ENCODE assay signal across 7 mouse cellular contexts in the genomic region with DNA sequence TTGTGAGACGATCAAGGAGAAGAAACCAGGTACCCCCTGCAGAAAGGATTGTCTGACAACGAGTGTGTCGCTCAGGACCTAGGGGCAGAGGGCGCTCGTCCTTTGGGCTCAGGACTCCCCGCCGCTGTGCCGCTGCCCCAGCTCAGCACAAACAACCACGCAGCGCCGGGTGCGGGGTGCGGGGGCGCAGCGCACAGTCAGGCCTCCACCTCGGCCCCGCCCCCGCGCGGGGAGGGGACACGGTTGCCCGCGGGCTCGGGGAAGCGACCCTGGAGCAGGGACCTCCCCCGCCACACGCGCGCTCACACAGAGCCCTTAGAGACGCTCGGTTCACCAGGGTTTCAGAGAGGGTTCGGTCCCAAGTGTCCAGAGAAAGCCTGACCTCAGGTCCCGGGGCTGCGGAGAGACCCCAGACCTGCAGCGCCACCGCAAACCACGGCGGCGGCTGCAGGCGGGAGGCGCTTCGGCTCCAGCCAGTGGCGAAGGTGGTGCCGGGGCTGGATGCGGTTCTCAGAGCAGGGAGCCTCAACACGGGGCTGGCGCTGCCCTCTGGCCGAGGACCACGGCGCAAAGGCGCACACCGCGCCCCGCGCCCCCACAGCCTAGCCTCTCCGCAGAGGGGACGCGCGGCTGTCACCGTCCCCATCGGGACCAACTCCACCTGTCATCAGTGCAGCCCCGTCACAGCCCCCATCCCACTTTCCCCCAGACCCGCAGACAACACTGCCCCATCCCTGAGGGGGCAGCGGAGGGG. TPM values are rescaled to one million over a fixed set of nuclear protein-coding genes. Genes with fewer than 3 reads are reported as not detected.
DNase-seq lines count a peak whose midpoint lies in the region; ATAC-seq and TF ChIP-seq lines count a peak whose summit lies in the region.

No protein-coding gene starts in this region.

- TF ChIP-seq POLR2A in cerebellum, adult 2 months (IDR thresholded peaks at IDR 0.05; ENCODE audit: borderline replicate concordance, insufficient read depth, low read length), result peak; percentile 51; the same call in 1 of the 2 replicates

- peak overlapping the region; percentile 81 for H3K4me3 ChIP-seq in cerebellum, adult 2 months (replicated peaks; ENCODE audit: insufficient read depth, low read depth, low read length)
- H3K4me3 ChIP-seq in forebrain, embryonic 12.5 days (replicated peaks), result peak overlapping the region; percentile 64
- H3K4me3 ChIP-seq in liver, embryonic 14.5 days (ENCODE audit: insufficient read depth in 1 of 2, low read depth in 2 of 2, low read length in 2 of 2), result peak overlapping the region in 1 of 2 experiments; percentile 36; a peak in 1 of 4 replicates
- peak overlapping the region; percentile 47 for H3K4me3 ChIP-seq in stomach, embryonic 14.5 days (ENCODE audit: low read depth, low read length)

- ATAC-seq in forebrain, embryonic 12.5 days (ENCODE audit: low FRiP score), result peak; percentile 21; the same call in 1 of the 2 replicates
- ATAC-seq in liver, embryonic 14.5 days (ENCODE audit: insufficient read depth), result no peak
- ATAC-seq in stomach, embryonic 14.5 days (ENCODE audit: insufficient number of reproducible peaks, insufficient read depth, low FRiP score, low read depth), result no peak

- TF ChIP-seq EP300 in liver, embryonic 14.5 days (IDR thresholded peaks at IDR 0.05; ENCODE audit: low read depth), result no peak

- DNase-seq in layer of hippocampus, adult 11-12 months (ENCODE audit: low spot score), result peak; percentile 24
- DNase-seq in layer of hippocampus, postnatal 10 days (ENCODE audit: low spot score in 2 of 2), result no peak
- DNase-seq in cerebellum, adult 2 months, result peak; percentile 88 to 91
- DNase-seq in liver, embryonic 14.5 days (ENCODE audit: low read depth in 3 of 3, low spot score in 3 of 3), result no peak
- no peak for DNase-seq in spleen, adult 18-20 months

- peaks cover 18% of the 10 kb centered on the region for H3K4me1 ChIP-seq in cerebellum, adult 2 months (ENCODE audit: control insufficient read depth, insufficient read depth, low read length)
- H3K4me1 ChIP-seq in forebrain, embryonic 12.5 days, result peaks cover 59% of the 10 kb centered on the region
- H3K4me1 ChIP-seq in liver, embryonic 14.5 days (replicated peaks; ENCODE audit: control insufficient read depth in 2 of 2, insufficient read depth in 2 of 2, low read length in 1 of 2), result no peaks in the 10 kb centered on the region
- peaks cover 8% of the 10 kb centered on the region; the same call in 1 of the 2 replicates for H3K4me1 ChIP-seq in stomach, embryonic 14.5 days (ENCODE audit: control insufficient read depth, insufficient read depth, low read length)

- H3K9ac ChIP-seq in forebrain, embryonic 12.5 days, result peak overlapping the region; percentile 81
- H3K9ac ChIP-seq in liver, embryonic 14.5 days (replicated peaks), result no peak overlapping the region
- H3K9ac ChIP-seq in stomach, embryonic 14.5 days (replicated peaks; ENCODE audit: low read depth, low read length), result no peak overlapping the region

- peak; percentile 36; the same call in 1 of the 2 replicates for TF ChIP-seq CTCF in cerebellum, adult 2 months (IDR thresholded peaks at IDR 0.05; ENCODE audit: borderline replicate concordance, insufficient read depth, low read depth, low read length)
- TF ChIP-seq CTCF in liver, embryonic 14.5 days (IDR thresholded peaks at IDR 0.05; ENCODE audit: low read depth), result no peak

- peak overlapping the region; percentile 98 for H3K27ac ChIP-seq in cerebellum, adult 2 months (ENCODE audit: insufficient read depth, low read length)
- no peak overlapping the region for H3K27ac ChIP-seq in forebrain, embryonic 12.5 days
- no peak overlapping the region for H3K27ac ChIP-seq in liver, embryonic 14.5 days
- no peak overlapping the region for H3K27ac ChIP-seq in stomach, embryonic 14.5 days (ENCODE audit: low read length)

- no peaks in the 10 kb centered on the region for H3K27me3 ChIP-seq in cerebellum, adult 2 months (ENCODE audit: control insufficient read depth, insufficient read depth, low read length)
- H3K27me3 ChIP-seq in forebrain, embryonic 12.5 days, result peaks cover 96% of the 10 kb centered on the region
- H3K27me3 ChIP-seq in liver, embryonic 14.5 days (ENCODE audit: control insufficient read depth, insufficient read depth, low read length), result peaks cover 58% of the 10 kb centered on the region
- peaks cover 40% of the 10 kb centered on the region for H3K27me3 ChIP-seq in stomach, embryonic 14.5 days (ENCODE audit: control insufficient read depth, insufficient read depth, low read length)

- peak overlapping the region; percentile 99 for H3K4me2 ChIP-seq in forebrain, embryonic 12.5 days
- peak overlapping the region; percentile 21 for H3K4me2 ChIP-seq in liver, embryonic 14.5 days (ENCODE audit: low read depth)
- H3K4me2 ChIP-seq in stomach, embryonic 14.5 days (replicated peaks; ENCODE audit: low read depth, low read length), result peak overlapping the region; percentile 100

- no peaks in the 10 kb centered on the region for H3K9me3 ChIP-seq in forebrain, embryonic 12.5 days
- no peaks in the 10 kb centered on the region for H3K9me3 ChIP-seq in liver, embryonic 14.5 days (ENCODE audit: control insufficient read depth, low read length)
- no peaks in the 10 kb centered on the region for H3K9me3 ChIP-seq in stomach, embryonic 14.5 days (ENCODE audit: control insufficient read depth, low read depth, low read length)

- no peaks in the 10 kb centered on the region for H3K36me3 ChIP-seq in forebrain, embryonic 12.5 days (replicated peaks)
- H3K36me3 ChIP-seq in liver, embryonic 14.5 days (replicated peaks; ENCODE audit: control insufficient read depth, insufficient read depth, low read depth), result no peaks in the 10 kb centered on the region
- H3K36me3 ChIP-seq in stomach, embryonic 14.5 days (ENCODE audit: control insufficient read depth, insufficient read depth, low read length), result no peaks in the 10 kb centered on the region

- WGBS in cerebellum, adult 2 months, result under 1% methylated on average over 64 of the region's 64 CpGs
- WGBS in forebrain, embryonic 12.5 days, result under 1% methylated on average over 64 of the region's 64 CpGs
- WGBS in liver, embryonic 14.5 days (ENCODE audit: insufficient replicate concordance), result 1% methylated on average over 55 of the region's 64 CpGs
- under 1% methylated on average over 64 of the region's 64 CpGs for WGBS in stomach, embryonic 14.5 days

RNA-seq across cellular contexts. Expression of a gene that starts 9.2 kb away (rescaled TPM):
- total RNA-seq in layer of hippocampus, postnatal 10 days (2021), result 10 to 100 TPM; 12.2 to 16.1 TPM
- polyA plus RNA-seq in cerebellum, adult 2 months (2012; rRNA removed), result 310 and 403 TPM in 2 replicates
- polyA plus RNA-seq in forebrain, embryonic 12.5 days (2016; fragmentation: Nextera tagmentation; extraction: Ambion mirVana), result 2.4 TPM in 2 replicates
- polyA plus RNA-seq in liver, embryonic 14.5 days (2012; rRNA removed), result 0.01 and 0.04 TPM in 2 replicates
- not detected in 2 replicates for polyA plus RNA-seq in liver, embryonic 14.5 days (2014; fragmentation: Nextera tagmentation; extraction: Ambion mirVana)
- polyA plus RNA-seq in stomach, embryonic 14.5 days (2014; fragmentation: Nextera tagmentation; extraction: Ambion mirVana), result 0.17 and 0.27 TPM in 2 replicates

RNA-seq across cellular contexts. Expression of a gene that starts 44.3 kb away (rescaled TPM):
- 10 to 100 TPM; 35.1 to 35.6 TPM for total RNA-seq in layer of hippocampus, postnatal 10 days (2021)
- polyA plus RNA-seq in cerebellum, adult 2 months (2012; rRNA removed), result 124 and 133 TPM in 2 replicates
- polyA plus RNA-seq in forebrain, embryonic 12.5 days (2016; fragmentation: Nextera tagmentation; extraction: Ambion mirVana), result 214 and 228 TPM in 2 replicates
- 149 and 182 TPM in 2 replicates for polyA plus RNA-seq in liver, embryonic 14.5 days (2012; rRNA removed)
- polyA plus RNA-seq in liver, embryonic 14.5 days (2014; fragmentation: Nextera tagmentation; extraction: Ambion mirVana), result 162 and 180 TPM in 2 replicates
- polyA plus RNA-seq in stomach, embryonic 14.5 days (2014; fragmentation: Nextera tagmentation; extraction: Ambion mirVana), result 231 and 239 TPM in 2 replicates

RNA-seq across cellular contexts. Expression of a gene that starts 53.5 kb away (rescaled TPM):
- 10 to 100 TPM; 61.4 to 72.2 TPM for total RNA-seq in layer of hippocampus, postnatal 10 days (2021)
- polyA plus RNA-seq in cerebellum, adult 2 months (2012; rRNA removed), result 98.9 and 104 TPM in 2 replicates
- 14.0 and 16.6 TPM in 2 replicates for polyA plus RNA-seq in forebrain, embryonic 12.5 days (2016; fragmentation: Nextera tagmentation; extraction: Ambion mirVana)
- polyA plus RNA-seq in liver, embryonic 14.5 days (2012; rRNA removed), result 9.9 and 11.7 TPM in 2 replicates
- polyA plus RNA-seq in liver, embryonic 14.5 days (2014; fragmentation: Nextera tagmentation; extraction: Ambion mirVana), result 15.2 and 18.9 TPM in 2 replicates
- 22.6 and 24.3 TPM in 2 replicates for polyA plus RNA-seq in stomach, embryonic 14.5 days (2014; fragmentation: Nextera tagmentation; extraction: Ambion mirVana)

Comparison
In these comparisons a context has a peak if more than half of its experiments do, and no peak if none do; other contexts are left out.
1. DNase-seq: peak in layer of hippocampus, adult 11-12 months (single experiment) and cerebellum, adult 2 months (2 of 2); none in layer of hippocampus, postnatal 10 days (0 of 2), liver, embryonic 14.5 days (0 of 3) and spleen, adult 18-20 months (0 of 2).
2. H3K4me2 ChIP-seq: peak in every context shown above with its lines; median percentile 100 in stomach, embryonic 14.5 days; 99 in forebrain, embryonic 12.5 days; 21 in liver, embryonic 14.5 days.
3. RNA of a gene that starts 9.2 kb away (polyA plus RNA-seq): 310 to 403 TPM in cerebellum, adult 2 months; 2.4 TPM in forebrain, embryonic 12.5 days, 0.17 to 0.27 TPM in stomach, embryonic 14.5 days and 0.01 to 0.04 TPM in liver, embryonic 14.5 days; every median in the first group is over 10 times any median in the second.